Mouse (Mus musculus): ENCODE results near the gene Vps33b. TPM values are rescaled to one million over a fixed set of nuclear protein-coding genes. Genes with fewer than 3 reads are reported as not detected.
A peak's percentile ranks its signal among the peaks of the same experiment; 100 is the strongest.

The Vps33b gene
- 14.5 and 14.9 TPM in 2 replicates for polyA plus RNA-seq (2016; fragmentation: Nextera tagmentation; extraction: Ambion mirVana)

DNA sequence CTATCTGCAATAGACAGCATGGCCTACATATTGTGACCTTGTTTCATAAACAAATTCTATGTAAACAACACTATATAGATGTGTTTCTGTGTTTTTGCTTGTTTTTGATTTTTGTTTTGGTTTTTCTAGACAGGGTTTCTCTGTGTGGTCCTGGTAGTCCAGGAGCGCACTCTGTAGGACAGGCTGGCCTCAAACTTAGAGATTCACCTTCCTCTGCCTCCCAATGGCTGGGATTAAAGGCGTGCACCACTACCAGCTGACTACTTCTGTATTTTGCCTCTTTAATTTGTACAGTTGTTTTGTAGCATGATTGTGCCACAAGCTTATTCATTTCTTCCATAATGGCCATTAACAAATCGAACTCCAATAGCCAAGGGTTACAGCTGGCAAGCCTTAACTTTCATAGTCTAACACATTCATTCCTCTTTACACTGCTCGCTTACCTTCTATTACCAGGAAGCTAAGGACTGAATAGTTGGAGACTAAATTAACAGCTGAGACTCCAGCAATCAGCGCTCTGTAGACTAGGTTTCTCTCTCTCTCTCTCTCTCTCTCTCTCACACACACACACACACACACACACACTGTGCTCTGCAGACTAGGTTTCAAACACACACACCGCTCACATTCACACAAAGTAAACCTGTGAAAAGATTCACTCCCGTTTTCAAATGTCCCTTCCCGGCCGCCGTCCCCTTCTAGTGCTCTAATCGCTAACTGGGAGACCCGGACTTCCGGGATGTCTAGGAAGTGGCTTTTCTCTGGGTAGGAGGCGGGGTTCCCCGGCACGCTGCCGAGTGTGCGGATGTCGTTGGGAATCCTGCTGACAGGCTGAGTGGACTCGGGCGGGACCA, at the start of gene Vps33b:
Gene Vps33b, plus strand, starts transcription at position 753 of the 854 bp plus-strand sequence.
- peaks cover 40% of the 10 kb centered on the region for H3K36me3 ChIP-seq

DNA sequence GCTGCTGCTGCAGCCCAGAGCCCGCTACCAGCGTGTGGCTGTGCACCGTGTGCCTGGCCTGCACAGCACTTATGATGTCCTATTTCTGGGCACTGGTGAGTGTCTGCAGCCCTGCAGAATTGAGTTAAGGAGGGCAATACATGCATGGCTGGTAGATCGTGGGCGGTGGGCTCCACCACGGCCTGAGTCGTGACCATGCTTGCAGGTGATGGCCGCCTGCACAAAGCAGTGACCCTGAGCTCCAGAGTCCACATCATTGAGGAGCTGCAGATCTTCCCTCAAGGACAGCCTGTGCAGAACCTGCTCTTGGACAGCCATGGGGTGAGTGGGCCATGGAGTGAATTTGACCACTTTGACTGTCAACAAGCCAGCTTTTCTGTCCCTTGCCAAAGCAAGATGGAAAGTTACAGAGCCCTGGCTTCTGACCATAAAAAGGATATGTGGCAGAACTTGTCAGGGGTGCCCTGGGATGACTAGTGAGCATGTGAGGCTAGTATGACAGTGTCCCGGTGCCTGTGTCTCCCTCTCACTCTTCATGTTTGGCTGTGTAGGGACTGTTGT, 49.1 kb upstream of the Vps33b start:
- peaks cover under 1% of the 10 kb centered on the region for H3K4me1 ChIP-seq
- H3K4me3 ChIP-seq: no peak overlapping the region
- 92% methylated on average over 9 of the region's 9 CpGs for WGBS
- no peak overlapping the region for H3K9ac ChIP-seq
- no peak for ATAC-seq (ENCODE audit: insufficient number of reproducible peaks, insufficient read depth, low FRiP score, low TSS enrichment)
- H3K27ac ChIP-seq: no peak overlapping the region
- H3K27me3 ChIP-seq: no peaks in the 10 kb centered on the region
- H3K4me2 ChIP-seq (replicated peaks): no peak overlapping the region
- H3K9me3 ChIP-seq: no peaks in the 10 kb centered on the region
- peaks cover 78% of the 10 kb centered on the region for H3K36me3 ChIP-seq

More for the DNA sequence above, at the start of gene Vps33b:
- peak; percentile 73 for ATAC-seq (ENCODE audit: insufficient number of reproducible peaks, insufficient read depth, low FRiP score, low TSS enrichment)
- H3K4me2 ChIP-seq (replicated peaks): peak within 1 kb of the TSS; percentile 87
- H3K9me3 ChIP-seq: no peaks in the 10 kb centered on the region
- no peaks in the 10 kb centered on the region for H3K27me3 ChIP-seq
- peak within 1 kb of the TSS; percentile 86 for H3K4me3 ChIP-seq
- H3K27ac ChIP-seq: peak within 1 kb of the TSS; percentile 73
- peaks cover 17% of the 10 kb centered on the region for H3K4me1 ChIP-seq
- H3K9ac ChIP-seq: peak within 1 kb of the TSS; percentile 79
- 6% methylated on average over 21 of the region's 21 CpGs for WGBS

DNA sequence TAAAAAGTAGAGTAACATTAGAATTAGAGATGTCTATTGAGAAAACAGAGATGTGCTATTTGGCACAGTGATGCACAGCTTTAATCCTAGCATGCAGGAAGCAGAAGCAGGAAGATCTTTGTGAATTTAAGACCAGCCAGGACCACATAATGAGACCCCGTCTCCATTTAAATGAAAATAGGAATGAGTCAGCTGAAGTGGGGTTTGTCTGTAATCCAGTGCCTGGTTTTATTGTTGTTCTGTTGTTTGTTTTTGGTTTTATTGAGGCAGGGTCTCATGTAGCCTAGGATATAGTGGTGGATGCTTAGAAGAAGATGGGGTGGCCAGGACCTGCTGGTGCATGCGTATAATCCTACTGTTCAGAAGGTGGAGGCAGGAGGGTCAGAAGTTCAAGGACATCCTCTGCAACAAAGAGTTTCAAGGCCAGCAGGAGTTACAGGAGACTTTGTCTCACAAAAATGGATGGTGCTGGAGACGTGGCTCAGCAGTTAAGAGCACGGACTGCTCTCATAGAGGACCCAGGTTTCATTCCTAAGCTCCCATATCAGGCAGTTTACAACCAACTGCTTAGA, 48.2 kb upstream of the Vps33b start:
- Histone ChIP-seq H3K4me3 (no peak overlapping the region), H3K36me3 (peaks cover 76% of the 10 kb centered on the region), H3K4me1 (no peaks in the 10 kb centered on the region), H3K4me2 (replicated peaks) (no peak overlapping the region), H3K27ac (no peak overlapping the region), H3K9ac (no peak overlapping the region), H3K9me3 (no peaks in the 10 kb centered on the region), H3K27me3 (no peaks in the 10 kb centered on the region)
- 94% methylated on average over 4 of the region's 4 CpGs for WGBS
- ATAC-seq (ENCODE audit: insufficient number of reproducible peaks, insufficient read depth, low FRiP score, low TSS enrichment): no peak

DNA sequence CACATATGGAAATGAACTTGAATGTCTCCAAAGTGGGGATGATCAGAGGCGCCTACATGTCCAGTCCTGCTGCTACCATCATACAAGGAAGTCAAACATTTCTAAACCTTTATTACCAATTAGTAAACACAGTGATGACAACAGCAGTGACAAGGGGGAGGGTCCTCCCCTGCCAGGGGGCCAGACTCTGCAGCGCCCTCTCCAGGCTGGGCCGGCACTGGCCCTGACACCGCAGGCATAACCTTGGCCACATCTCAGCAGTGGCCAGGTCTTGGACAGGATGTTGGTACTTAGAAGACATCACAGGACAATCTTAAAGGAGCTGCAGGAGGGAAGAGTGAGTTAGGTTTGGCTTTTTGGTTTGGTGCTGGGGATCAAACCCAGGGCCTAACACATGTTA, 42.4 kb upstream of the Vps33b start:
- H3K4me2 ChIP-seq (replicated peaks): no peak overlapping the region
- peaks cover 43% of the 10 kb centered on the region for H3K36me3 ChIP-seq
- H3K9ac ChIP-seq: no peak overlapping the region
- H3K4me1 ChIP-seq: peaks cover 5% of the 10 kb centered on the region
- WGBS: 97% methylated on average over 4 of the region's 4 CpGs
- no peaks in the 10 kb centered on the region for H3K9me3 ChIP-seq
- ATAC-seq (ENCODE audit: insufficient number of reproducible peaks, insufficient read depth, low FRiP score, low TSS enrichment): no peak
- H3K27me3 ChIP-seq: no peaks in the 10 kb centered on the region
- H3K4me3 ChIP-seq: no peak overlapping the region
- no peak overlapping the region for H3K27ac ChIP-seq

DNA sequence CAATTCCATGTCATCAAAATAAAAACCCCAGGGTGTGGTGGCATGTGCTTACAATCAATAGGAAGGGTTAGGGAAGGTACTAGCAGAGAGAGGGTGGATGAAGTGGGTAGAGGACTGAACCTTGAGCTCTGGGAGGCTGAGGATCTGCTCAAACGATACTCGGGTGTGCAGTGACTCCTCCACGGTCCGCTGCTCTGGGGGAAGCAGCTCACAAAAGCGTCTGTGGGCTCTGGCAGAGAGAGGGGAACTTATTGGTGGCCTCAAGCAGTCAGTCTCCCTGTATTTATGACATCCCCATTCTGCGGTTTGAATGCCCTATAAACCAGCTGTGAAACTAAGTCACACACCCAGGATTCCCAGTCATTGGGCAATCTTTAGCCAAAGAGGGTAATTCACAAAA, 39.3 kb upstream of the Vps33b start:
- Histone ChIP-seq H3K4me3 (no peak overlapping the region), H3K36me3 (peaks cover 18% of the 10 kb centered on the region), H3K27ac (no peak overlapping the region), H3K9ac (no peak overlapping the region), H3K27me3 (no peaks in the 10 kb centered on the region), H3K4me2 (replicated peaks) (no peak overlapping the region), H3K4me1 (peaks cover 11% of the 10 kb centered on the region), H3K9me3 (no peaks in the 10 kb centered on the region)
- ATAC-seq (ENCODE audit: insufficient number of reproducible peaks, insufficient read depth, low FRiP score, low TSS enrichment): no peak
- WGBS: 78% methylated on average over 6 of the region's 6 CpGs

DNA sequence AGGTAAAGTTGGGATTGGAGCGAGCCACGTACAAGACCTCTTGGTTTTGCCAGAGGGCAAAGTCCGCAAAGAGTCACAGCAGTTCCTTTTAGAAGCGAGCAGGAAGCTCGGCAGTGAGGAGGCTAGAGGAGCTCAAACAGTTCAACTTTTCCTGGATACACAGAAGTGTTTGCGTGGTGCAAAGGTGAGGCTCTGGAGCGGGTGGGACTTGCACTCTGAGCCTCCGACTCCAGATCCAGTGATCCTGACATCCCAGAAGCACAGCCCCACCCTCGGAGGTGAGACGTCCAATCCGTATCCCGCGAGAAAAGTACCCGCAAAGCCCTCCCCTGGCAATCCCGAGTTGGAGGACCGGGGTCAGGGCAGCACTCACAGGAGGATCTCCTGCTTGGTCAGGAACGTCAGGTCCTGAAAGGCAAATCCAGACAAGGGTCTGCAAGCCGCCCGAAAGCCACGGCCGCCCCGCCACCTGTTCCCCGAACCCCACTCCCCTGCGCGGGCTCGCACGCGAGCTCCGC, 37.4 kb upstream of the Vps33b start:
- Histone ChIP-seq H3K36me3 (peaks cover 6% of the 10 kb centered on the region; the same call in 1 of the 2 replicates), H3K4me3 (peak overlapping the region; percentile 62), H3K9me3 (no peaks in the 10 kb centered on the region), H3K9ac (peak overlapping the region; percentile 55), H3K4me2 (replicated peaks) (peak overlapping the region; percentile 82), H3K27me3 (no peaks in the 10 kb centered on the region), H3K27ac (no peak overlapping the region), H3K4me1 (peaks cover 11% of the 10 kb centered on the region)
- WGBS: 1% methylated on average over 29 of the region's 29 CpGs
- ATAC-seq (ENCODE audit: insufficient number of reproducible peaks, insufficient read depth, low FRiP score, low TSS enrichment): peak; percentile 48; the same call in 1 of the 2 replicates

DNA sequence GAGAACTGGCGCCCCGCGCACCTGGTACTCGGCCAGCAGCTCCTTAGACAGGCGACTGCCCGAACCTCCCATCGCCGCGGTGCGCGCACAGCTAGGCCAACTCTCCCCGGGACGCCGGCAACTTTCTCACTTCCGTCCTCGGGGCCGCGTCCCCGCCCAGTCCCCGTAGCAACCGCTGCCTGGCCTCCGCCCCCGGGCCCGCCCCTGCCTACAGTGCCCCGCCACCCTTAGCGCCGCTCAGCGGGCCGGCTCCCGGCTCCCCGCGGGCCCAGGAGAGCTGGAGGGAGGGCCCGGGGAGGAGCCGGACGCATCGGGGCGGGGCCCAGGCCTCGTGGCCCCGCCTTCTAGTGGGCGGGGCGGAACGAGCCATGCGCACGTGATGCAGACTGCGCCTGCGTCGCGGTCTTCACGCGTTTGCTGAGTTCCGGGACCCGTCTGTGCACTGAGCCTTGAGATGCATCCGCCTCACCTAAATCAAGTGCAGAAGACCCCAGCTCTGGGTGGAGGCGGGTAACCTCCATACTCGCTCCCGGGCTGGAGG, 36.9 kb upstream of the Vps33b start, which contains the start of the genes Cib1 and Gdpgp1:
Gene Cib1, minus strand, starts transcription at position 325 of the 541 bp plus-strand sequence.
Gene Gdpgp1, plus strand, starts transcription at position 377 of the 541 bp plus-strand sequence.
- Histone ChIP-seq H3K4me2 (replicated peaks) (peak within 1 kb of the TSS; percentile 82), H3K9ac (peak within 1 kb of the TSS; percentile 55), H3K27ac (peak within 1 kb of the TSS; percentile 4; the same call in 1 of the 2 replicates), H3K9me3 (no peaks in the 10 kb centered on the region), H3K4me3 (peak within 1 kb of the TSS; percentile 62), H3K4me1 (peaks cover 11% of the 10 kb centered on the region), H3K36me3 (peaks cover under 1% of the 10 kb centered on the region; the same call in 1 of the 2 replicates), H3K27me3 (no peaks in the 10 kb centered on the region)
- WGBS: under 1% methylated on average over 56 of the region's 56 CpGs
- ATAC-seq (ENCODE audit: insufficient number of reproducible peaks, insufficient read depth, low FRiP score, low TSS enrichment): peak; percentile 98

DNA sequence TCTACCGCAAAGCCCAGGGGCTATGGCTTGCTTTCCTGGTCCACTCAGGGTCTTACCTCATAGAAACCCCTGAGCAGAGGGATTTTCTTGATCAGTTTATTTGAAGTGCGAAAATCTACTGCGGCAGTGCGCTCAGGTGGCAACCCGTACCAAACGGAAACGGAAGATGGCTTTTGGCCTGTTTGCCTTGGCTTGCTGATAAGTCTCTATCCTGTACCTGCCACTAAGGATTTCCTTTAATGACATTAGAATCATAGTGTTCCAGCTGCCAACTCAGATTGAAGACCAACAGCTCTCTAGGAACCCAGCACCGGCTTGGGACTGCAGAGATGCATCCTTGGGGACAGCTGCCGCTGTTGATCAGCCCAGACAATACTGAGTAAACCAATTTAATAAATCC, 35.6 kb upstream of the Vps33b start:
- Histone ChIP-seq H3K9ac (no peak overlapping the region), H3K36me3 (peaks cover 7% of the 10 kb centered on the region), H3K27me3 (no peaks in the 10 kb centered on the region), H3K4me1 (peaks cover 11% of the 10 kb centered on the region), H3K9me3 (no peaks in the 10 kb centered on the region), H3K27ac (no peak overlapping the region), H3K4me2 (replicated peaks) (peak overlapping the region; percentile 82), H3K4me3 (no peak overlapping the region)
- 84% methylated on average over 9 of the region's 9 CpGs for whole genome bisulfite sequencing
- ATAC-seq (ENCODE audit: insufficient number of reproducible peaks, insufficient read depth, low FRiP score, low TSS enrichment): no peak

DNA sequence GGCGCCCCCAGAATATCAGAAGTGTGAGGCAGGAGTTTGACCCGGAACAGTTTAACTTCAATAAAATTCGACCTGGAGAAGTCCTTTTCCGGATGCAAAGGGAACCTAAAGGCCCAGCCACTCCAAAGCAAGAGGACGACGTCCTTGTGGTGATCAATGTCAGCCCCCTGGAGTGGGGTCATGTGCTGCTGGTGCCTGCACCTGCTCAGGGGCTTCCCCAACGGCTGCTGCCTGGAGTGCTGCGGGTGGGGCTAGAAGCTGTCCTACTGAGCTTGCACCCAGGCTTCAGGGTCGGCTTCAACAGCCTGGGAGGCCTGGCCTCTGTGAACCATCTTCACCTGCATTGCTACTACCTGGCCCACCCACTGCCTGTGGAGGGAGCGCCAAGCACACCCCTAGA, 30.9 kb upstream of the Vps33b start:
- 86% methylated on average over 10 of the region's 10 CpGs for WGBS
- no peaks in the 10 kb centered on the region for H3K27me3 ChIP-seq
- no peak for ATAC-seq (ENCODE audit: insufficient number of reproducible peaks, insufficient read depth, low FRiP score, low TSS enrichment)
- no peak overlapping the region for H3K27ac ChIP-seq
- H3K4me3 ChIP-seq: no peak overlapping the region
- H3K9ac ChIP-seq: no peak overlapping the region
- no peak overlapping the region for H3K4me2 ChIP-seq (replicated peaks)
- H3K9me3 ChIP-seq: no peaks in the 10 kb centered on the region
- H3K36me3 ChIP-seq: peaks cover 25% of the 10 kb centered on the region
- H3K4me1 ChIP-seq: peaks cover 6% of the 10 kb centered on the region

DNA sequence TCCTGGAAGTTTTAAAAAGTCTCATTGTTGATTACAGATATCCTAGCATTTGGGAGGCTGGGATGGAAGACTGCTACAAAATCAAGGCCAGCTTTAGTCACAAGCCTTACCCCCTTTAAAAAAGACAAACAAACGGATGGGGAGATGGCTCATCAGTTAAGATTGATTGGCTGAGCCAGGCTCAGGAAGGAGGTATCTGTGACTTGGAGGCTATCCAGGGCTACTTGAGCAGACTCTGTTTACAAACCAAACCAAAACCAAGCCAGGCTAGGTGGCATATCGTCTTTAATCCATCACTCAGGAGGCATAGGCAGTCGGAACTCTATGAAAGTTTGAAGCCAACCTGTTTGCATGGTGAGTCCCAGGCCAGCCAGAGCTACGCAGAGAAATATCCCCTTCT, 27.8 kb upstream of the Vps33b start:
- H3K4me3 ChIP-seq: no peak overlapping the region
- H3K27me3 ChIP-seq: no peaks in the 10 kb centered on the region
- no peak for ATAC-seq (ENCODE audit: insufficient number of reproducible peaks, insufficient read depth, low FRiP score, low TSS enrichment)
- 0 out of 2 replicates have a peak, but pooled peaks cover 4% of the 10 kb centered on the region for H3K9me3 ChIP-seq
- H3K4me1 ChIP-seq: no peaks in the 10 kb centered on the region
- no peak overlapping the region for H3K9ac ChIP-seq
- H3K4me2 ChIP-seq (replicated peaks): no peak overlapping the region
- WGBS: 86% methylated on average over 4 of the region's 4 CpGs
- H3K27ac ChIP-seq: no peak overlapping the region
- peaks cover 25% of the 10 kb centered on the region for H3K36me3 ChIP-seq

DNA sequence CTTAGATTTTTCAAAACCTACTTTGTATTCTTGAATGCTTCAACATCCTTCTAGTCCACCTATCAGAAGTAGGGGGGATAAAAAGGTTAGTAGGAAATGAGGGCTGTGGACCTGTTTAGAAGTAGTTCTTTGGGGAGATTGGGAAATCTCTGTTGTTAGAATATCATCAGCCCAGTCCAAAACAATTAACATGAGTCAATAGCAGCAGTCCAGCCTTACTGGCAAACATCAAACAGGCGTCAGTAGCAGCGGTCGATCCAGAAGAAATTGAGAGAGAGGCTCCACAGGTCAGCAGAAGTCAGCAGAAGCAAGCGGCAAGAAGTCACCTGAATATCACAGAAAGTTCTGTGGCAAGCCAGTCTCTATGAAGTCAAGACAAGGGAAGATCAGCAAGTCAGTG, 24.6 kb upstream of the Vps33b start:
- WGBS: 90% methylated on average over 4 of the region's 4 CpGs
- H3K9me3 ChIP-seq: 0 out of 2 replicates have a peak, but pooled peaks cover 4% of the 10 kb centered on the region

More for the DNA sequence above, 24.6 kb upstream of the Vps33b start:
- ATAC-seq (ENCODE audit: insufficient number of reproducible peaks, insufficient read depth, low FRiP score, low TSS enrichment): no peak
- peaks cover 9% of the 10 kb centered on the region for H3K36me3 ChIP-seq
- H3K4me3 ChIP-seq: no peak overlapping the region
- no peak overlapping the region for H3K4me2 ChIP-seq (replicated peaks)
- H3K27ac ChIP-seq: no peak overlapping the region
- no peaks in the 10 kb centered on the region for H3K27me3 ChIP-seq
- no peak overlapping the region for H3K9ac ChIP-seq
- H3K4me1 ChIP-seq: no peaks in the 10 kb centered on the region
